8 mouse cellular contexts compared by ENCODE assay signal in the genomic region with DNA sequence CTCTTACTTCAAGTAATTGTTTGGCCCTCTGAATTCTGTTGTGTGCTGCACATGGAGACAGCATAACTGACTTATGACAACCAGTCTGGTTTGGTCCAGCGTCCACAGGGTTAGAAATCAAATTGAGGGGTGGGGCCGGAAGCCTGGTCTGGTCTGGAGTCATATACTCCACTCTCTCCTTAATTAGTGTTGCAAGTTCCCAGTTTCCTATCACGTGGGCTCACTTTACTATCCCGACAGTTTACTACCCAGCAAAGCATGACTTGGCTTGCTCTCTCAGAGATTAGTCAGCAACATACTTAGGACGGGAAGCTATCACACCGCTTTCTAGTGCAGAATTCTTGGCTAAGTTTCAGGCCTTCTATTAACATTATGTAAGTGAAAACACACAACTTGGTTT. TPM values are rescaled to one million over a fixed set of nuclear protein-coding genes. Genes with fewer than 3 reads are reported as not detected.
A peak's percentile ranks its signal among the peaks of the same experiment; 100 is the strongest.
DNase-seq lines count a peak whose midpoint lies in the region; ATAC-seq lines count a peak whose summit lies in the region.

No protein-coding gene starts in this region.

- 0 out of 2 replicates have a peak overlapping the region, but pooled peaks have one; percentile 15 for H3K4me2 ChIP-seq in heart, embryonic 15.5 days

- no peaks in the 10 kb centered on the region for H3K36me3 ChIP-seq in heart, embryonic 15.5 days
- H3K36me3 ChIP-seq in limb, embryonic 10.5 days, result no peaks in the 10 kb centered on the region

- peak; percentile 77 for ATAC-seq in heart, embryonic 15.5 days (replicated peaks; ENCODE audit: insufficient number of reproducible peaks, insufficient read depth, low FRiP score, low read depth)
- peak; percentile 87 for ATAC-seq in megakaryocyte progenitor cell, adult 5-6 weeks (replicated peaks; ENCODE audit: poor library complexity)

- H3K9ac ChIP-seq in heart, embryonic 15.5 days, result no peak overlapping the region

- H3K27me3 ChIP-seq in heart, embryonic 15.5 days, result no peaks in the 10 kb centered on the region
- H3K27me3 ChIP-seq in limb, embryonic 10.5 days (ENCODE audit: low read depth, poor library complexity, severe bottlenecking), result no peaks in the 10 kb centered on the region

- H3K4me1 ChIP-seq in heart, embryonic 15.5 days (replicated peaks), result peaks cover 27% of the 10 kb centered on the region
- H3K4me1 ChIP-seq in limb, embryonic 10.5 days, result peaks cover 57% of the 10 kb centered on the region

- H3K27ac ChIP-seq in heart, embryonic 15.5 days, result peak overlapping the region; percentile 18; the same call in 1 of the 2 replicates
- H3K27ac ChIP-seq in limb, embryonic 10.5 days, result no peak overlapping the region

- no peak overlapping the region for H3K4me3 ChIP-seq in heart, embryonic 15.5 days
- H3K4me3 ChIP-seq in limb, embryonic 10.5 days, result no peak overlapping the region

- intact Hi-C loops in left cerebral cortex, postnatal 10 days (cut with DNase I), result no loop called here

- no peaks in the 10 kb centered on the region for H3K9me3 ChIP-seq in heart, embryonic 15.5 days (replicated peaks)
- H3K9me3 ChIP-seq in limb, embryonic 10.5 days (replicated peaks), result no peaks in the 10 kb centered on the region

- peak; percentile 11 for DNase-seq in 3134 (ENCODE audit: extremely low read depth, insufficient read length, low spot score)
- peak; percentile 41 for DNase-seq in adrenal gland, postnatal 10 days
- peak; percentile 59 for DNase-seq in limb, embryonic 10.5 days (ENCODE audit: low spot score)
- DNase-seq in testis, postnatal 14 days (ENCODE audit: low spot score), result no peak
- no peak for DNase-seq in spleen, adult 18-20 months
- no peak for DNase-seq in left cerebral cortex, postnatal 10 days (ENCODE audit: extremely low spot score in 1 of 2, low spot score in 2 of 2)

- WGBS in heart, embryonic 15.5 days, result 17% methylated on average over 6 of the region's 6 CpGs
- 44% methylated on average over 6 of the region's 6 CpGs for WGBS in limb, embryonic 10.5 days

RNA-seq across cellular contexts. Expression of gene Zfp704, which starts 36.3 kb away (rescaled TPM):
- total RNA-seq in adrenal gland, postnatal 10 days (2021), result 10 to 100 TPM; 17.8 to 20.3 TPM
- 5.6 and 7.1 TPM in 2 replicates for polyA plus RNA-seq in heart, embryonic 15.5 days (2015; fragmentation: Nextera tagmentation; extraction: Ambion mirVana)
- polyA plus RNA-seq in limb, embryonic 10.5 days (2016; fragmentation: Nextera tagmentation; extraction: Ambion mirVana), result 8.8 and 10.1 TPM in 2 replicates
- total RNA-seq in megakaryocyte progenitor cell, adult 5-6 weeks (2015), result 16.3 and 20.8 TPM in 2 replicates
- total RNA-seq in megakaryocyte progenitor cell, adult 5-6 weeks (2017), result 12.9 and 14.8 TPM in 2 replicates
- total RNA-seq in left cerebral cortex, postnatal 10 days (2021), result 10 to 100 TPM; 45.5 to 50.8 TPM

Comparison
In these comparisons a context has a peak if more than half of its experiments do, and no peak if none do; other contexts are left out.
1. DNase-seq: peak in 3134 (single experiment), adrenal gland, postnatal 10 days (single experiment) and limb, embryonic 10.5 days (single experiment); none in testis, postnatal 14 days (single experiment), spleen, adult 18-20 months (0 of 2) and left cerebral cortex, postnatal 10 days (0 of 2).